Mouse (Mus musculus): ENCODE measurements around the gene Scn1b.

The Scn1b gene

DNA sequence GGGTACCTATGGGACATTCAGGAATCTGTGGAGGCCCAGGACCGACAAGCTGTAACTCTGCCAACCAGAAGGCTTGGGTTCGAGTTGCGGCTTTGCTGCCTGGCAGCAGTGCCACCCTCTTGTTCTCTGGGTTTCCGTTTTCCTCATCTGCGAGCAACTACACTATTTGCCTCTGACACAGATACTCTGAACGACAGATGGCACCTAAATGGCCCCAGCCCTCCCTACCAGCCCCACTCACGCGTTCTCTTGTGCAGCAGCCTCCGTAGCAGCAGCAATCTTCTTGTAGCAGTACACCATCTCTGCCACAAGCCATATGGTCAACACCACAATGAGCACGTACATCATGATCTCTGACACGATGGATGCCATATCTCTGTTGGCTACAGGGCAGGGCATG lies 9.3 kb downstream of the Scn1b start:
- no peak for DNase-seq (ENCODE audit: low read depth, low spot score)

DNA sequence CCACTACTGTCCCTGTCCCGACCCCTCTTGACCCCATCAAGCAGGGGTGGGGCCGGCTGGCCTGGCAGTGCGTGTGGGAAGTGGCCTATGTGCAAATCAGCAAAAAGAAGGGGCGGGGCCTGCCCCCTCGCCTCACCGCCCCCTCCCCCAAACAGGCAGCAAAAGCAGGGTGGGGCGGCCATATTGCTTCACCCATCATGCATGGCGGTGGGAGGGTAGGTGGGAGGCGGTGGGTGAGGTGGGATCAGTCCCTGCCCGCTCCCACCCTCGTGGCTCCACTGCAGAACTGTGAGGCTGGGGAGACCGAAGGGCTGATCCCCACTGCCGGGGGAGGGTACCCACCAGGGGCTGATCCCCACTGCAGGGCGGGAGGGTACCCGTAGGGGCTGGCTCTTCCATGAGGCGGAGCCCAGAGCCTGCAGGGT lies 10.1 kb downstream of the Scn1b start:
- DNase-seq (ENCODE audit: low read depth, low spot score), result no peak

DNA sequence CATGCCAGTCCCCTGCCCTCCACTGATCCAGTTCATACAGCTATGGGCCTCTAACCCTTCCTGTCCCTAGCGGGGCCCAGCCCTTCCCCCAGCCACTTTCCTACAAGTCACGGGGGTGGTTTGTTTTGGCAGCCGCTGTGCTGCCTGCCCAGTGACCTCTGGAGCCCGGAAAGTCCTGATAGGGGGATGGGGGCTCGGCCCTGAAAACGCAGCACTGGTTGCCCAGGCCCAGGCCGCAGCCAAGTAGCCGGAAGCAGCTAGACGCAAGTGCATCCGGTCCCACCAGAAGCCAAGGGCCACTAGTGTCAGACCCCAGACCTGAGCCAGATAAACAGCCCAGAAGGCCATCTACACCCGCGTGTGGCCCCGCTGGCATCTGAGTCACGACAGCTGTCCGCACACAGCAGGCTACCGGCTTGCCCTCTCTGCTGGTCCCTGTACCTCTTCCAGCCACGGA lies 11.2 kb downstream of the Scn1b start:
- no peak for DNase-seq (ENCODE audit: low read depth, low spot score)

DNA sequence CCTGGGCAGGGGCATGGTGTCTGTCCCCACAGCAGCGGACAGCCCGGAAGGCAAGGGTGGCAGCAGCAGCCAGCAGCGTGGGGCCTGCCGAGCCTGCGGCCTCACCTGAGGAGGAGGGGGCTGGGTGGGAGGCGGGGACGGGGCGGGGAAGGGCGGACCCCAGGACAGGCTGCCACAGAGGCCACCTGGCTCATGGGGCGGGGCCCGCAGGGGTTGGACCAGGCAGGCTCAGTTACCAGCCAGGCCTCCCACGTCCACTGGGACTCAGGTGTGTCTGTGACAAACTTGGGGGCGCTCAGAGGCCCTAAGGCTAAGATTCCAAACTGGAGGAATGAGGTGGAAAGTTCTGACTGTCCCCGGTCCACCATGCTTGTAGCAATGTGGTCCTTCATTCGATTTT lies 11.6 kb downstream of the Scn1b start, which contains the start of gene Hpn:
Hpn (minus strand) TSS at position 109 of the 400 bp plus-strand sequence.
- DNase-seq (ENCODE audit: low read depth, low spot score), result no peak

DNA sequence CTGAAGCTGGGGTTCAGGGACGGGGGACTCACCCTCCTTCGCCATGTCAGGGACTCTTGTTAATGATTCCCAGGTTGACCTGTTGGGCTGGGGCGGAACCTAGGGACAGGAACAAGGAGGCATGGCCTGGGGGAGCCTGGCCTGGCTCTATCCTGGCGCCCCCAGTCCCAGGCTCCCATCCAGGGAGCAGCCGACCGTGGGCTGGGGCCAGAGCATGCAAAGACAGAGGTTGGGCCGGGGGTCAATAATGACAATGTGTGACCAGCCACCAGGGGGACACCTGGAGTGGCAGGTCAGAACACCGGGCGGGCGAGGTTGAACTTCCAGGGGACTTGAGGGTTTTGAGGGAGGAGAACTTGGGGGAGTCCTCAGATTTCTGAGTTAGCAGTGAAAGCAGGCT lies 12.2 kb downstream of the Scn1b start:
- no peak for DNase-seq (ENCODE audit: low read depth, low spot score)

DNA sequence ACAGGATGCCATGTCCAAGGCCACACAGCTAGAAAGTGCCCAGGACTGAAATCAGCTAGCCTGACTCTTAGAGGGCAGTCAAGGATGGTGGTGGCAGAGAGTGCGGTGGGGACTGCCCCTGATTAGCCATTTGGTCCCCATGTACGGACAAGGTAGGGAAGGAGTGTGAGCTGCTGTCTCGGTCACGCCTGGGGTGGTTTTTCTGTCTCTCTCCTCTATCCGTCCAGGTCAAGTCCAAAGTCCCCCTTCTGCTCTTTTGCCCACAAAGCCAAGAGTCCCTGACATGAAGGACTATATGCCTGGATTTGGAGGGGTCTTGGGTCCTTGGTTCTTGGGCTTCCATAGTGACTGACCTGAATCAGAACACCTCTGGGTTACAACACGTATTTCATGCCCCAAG lies 13.0 kb downstream of the Scn1b start:
- DNase-seq (ENCODE audit: low read depth, low spot score), result no peak

DNA sequence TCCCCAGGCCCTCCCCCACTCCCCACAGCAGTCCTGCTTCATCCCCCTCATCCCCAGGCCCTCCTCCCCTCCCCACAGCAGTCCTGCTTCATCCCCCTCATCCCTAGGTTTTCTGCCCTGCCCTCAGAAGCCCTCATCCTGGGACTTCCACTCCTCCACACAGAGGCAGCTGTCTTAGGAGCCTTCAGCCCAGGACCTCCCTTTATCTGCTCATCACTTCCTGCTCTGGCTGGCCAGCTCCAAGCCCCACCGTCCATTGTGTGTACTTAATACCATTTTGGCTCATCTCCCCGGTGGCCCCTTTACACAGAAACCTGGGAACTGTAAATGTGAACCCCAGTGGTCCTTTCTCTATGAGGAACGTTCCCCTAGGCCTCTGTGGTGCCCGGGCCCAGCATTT lies 14.8 kb downstream of the Scn1b start:
- DNase-seq (ENCODE audit: low read depth, low spot score), result no peak

DNA sequence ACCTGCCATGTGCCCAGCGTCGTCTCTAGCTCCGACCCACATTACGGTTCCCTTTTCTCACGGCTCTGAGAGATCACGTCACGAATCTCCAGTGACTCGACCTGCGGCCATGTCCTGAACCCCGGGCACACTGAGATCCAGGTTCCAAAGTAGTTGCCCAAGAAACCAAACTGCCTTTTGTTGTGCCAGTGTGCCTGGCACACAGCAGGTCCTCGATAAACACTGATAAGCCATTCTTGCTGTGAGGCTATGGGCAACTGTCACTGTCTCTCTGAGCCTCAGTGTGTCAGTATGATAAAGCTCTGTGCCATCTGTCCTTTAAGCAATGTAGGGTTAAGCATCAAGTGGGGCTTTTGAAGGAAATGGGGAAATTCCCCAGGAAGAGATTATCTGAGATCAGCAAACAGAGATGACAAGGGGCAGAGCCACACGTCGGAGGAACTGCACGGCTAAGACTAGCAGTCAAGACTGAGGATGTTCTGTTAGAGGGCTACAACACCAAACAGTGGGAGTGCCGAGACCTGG lies 15.9 kb downstream of the Scn1b start:
- no peak for DNase-seq (ENCODE audit: low read depth, low spot score)

DNA sequence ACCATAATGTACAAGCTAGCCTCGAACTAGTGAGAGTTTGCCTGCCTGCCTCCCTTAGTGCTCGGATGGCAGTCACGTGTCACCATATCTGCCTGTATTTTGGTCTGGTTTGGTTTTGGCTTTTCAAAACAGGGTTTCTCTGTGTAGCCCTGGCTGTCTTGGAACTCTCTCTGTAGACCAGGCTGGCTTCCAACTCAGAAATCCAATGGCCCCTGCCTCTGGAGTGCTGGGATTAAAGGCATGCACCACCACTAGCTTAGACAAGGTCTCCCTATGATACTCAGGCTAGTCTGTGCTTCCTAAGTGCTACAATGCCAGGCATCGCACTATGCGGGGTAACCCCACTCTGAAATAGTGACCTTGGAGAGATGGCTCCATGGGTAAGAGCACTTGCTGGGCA lies 17.0 kb downstream of the Scn1b start:
- no peak for DNase-seq (ENCODE audit: low read depth, low spot score)

DNA sequence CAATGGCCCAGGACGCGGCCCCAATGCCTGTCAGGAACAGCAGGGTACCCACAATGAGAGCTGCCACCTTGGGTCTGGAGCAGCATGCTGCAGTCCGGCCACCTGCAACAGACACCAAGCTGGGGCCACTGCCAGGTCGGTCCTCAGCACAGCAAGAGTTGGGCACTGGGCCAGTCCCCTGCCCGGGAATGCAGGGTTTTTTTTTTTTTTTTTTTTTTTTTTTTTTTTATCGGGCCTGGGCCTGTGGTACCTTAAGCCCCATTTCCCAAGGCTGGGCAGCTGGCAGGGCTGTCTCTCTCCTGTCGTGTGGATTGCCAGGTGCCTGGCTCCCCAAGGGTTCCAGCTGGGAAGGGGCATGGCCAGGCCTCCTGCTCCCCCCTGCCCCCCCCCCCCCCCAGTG lies 17.7 kb downstream of the Scn1b start:
- no peak for DNase-seq (ENCODE audit: low read depth, low spot score)

DNA sequence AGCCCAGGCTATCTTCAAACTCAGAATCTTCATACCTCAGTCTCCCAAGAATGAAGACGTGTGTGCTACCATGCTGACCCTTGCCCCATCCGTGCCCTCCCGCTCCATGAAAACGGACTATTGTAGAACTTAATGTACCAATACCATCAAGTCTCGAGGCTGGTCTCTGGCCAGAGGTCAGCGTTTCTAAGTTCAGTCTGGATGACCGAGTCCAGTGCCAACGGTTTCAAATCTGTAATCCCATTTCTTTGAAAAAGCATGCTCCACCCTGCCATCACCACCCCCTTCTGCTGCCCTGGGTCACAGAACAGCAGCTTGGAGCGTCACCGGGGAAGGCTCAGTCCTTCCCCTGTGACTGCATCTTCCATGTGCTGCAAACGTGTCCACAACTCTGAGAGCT lies 19.0 kb downstream of the Scn1b start:
- no peak for DNase-seq (ENCODE audit: low read depth, low spot score)

DNA sequence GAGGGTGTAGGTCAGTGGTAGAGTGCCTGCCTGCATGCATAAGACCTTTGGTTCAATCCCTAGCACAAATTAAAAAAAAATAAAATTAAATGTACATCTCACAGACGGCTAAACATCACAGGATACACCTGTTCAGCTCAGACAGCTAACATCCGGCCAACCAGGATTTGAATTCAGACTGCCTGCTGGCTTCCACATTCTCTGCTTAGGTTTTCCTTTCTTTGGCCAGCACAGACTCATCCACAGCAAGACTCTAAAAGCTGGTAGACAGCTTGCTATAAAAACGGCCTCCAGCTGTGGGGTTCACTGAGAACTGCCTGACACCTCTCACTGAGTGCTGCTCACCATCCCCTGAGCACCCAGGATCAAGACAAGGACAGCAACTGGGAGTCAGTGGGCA lies 20.6 kb downstream of the Scn1b start:
- DNase-seq (ENCODE audit: low read depth, low spot score), result no peak

DNA sequence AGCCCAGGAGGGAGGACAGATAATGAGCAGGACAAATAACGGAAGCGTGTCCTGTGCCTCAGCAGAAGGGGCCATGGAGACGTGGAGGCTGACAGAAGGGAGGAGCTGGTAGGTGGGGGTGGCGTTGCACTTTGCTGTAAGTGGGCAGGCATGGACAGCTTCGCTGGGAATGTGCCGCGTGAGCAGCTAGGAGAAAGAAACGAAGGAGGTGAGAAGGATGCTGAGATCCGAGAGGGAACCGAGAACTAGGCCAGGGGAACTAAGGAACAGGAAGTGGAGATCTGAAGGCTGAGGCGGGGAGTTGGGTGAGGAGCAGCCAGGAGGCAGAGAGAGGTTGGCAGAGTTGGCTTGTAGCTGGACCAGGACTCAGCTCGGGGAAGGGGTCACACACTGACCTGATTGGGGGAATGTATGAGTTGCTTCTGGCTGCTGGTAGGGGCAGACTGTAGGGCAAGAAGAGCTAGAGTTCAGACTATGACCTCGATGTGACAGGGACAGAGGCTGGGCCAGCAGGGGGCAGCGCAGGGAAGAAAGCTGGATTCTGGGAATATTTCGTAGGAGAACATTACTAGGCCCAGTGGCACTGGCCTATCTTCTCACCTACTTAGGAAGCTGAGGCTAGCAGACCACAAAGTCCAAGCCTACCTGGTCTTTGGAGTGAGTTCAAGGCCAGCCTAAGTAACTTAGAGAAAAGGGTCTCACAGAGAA lies 21.6 kb downstream of the Scn1b start:
- DNase-seq (ENCODE audit: low read depth, low spot score), result no peak

DNA sequence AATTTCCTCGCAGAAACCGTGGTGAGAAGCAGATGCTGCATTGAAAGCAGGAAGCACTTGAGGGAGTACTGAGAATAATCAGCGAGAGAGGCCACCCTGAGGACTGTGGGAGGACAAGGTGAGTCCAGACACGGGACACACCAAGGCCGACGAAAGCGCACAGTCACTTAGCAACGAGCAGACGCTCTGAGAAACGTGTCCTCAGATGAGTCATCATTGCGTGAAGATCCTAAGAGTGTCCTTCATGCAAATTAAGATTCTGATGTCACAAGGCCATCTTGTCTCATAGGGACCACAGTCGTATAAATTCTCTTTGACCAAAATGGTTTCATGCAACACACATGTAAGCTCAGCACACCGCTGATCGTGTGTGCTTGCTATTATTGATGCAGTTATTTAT lies 26.0 kb downstream of the Scn1b start:
- DNase-seq (ENCODE audit: low read depth, low spot score), result no peak

DNA sequence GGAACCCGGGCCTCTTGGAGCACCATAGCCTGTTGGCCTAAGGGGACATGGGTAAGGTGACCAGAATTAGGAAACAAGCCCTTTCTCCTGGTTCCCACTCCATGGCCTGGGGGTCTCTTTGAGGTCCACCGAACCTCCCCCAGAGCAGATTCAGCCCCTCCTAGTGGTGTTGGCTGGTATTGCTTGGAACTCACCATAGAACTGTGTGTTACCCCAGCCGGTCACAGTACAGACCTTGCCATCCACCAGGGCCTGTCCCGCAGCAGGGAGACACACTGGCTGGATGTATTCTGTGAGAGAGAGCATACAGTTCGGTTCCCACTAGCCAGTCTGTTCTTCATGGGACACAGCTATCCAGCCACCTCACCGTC lies 27.2 kb downstream of the Scn1b start:
- DNase-seq (ENCODE audit: low read depth, low spot score), result no peak

DNA sequence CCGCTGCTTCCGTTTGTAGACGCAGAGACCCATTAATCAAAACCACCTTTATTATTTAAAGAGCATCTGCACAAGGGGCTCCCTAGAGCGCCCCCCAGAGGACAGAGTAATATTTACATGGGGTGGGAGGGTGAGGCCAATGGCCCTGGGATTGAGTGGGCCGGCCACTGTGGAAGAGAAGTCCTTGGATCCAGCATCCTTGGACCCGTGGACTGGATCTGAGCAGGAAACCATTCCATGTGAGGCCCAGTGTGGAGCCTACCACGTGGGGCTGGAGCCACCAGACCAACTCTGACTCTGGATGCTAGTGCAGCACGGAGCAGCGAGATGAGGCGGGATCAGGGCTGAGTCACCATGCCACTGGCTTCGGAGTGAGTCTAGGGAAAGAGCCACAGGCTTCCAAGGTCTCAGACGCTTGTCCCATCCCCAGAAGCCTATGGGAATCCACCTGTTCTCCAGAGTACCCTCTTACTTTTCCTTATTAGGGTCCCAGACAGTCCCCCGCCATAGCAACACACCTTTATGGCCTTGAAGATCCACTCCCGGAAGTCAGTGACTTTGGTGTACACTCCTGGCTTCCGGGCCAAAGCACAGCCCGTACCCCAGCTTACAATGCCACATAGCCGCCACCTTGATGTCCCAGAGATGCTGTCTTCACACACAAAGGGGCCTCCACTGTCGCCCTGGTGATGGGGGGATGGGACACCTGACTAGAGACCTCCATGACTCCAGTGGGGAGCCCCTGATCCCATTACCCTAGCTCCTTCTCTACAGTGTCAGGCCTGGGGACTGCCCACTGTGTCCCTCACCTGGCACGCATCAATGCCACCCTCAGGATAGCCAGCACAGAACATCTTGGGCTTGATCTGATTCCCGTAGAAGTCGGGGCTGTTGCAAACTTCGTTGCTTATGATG lies 27.8 kb downstream of the Scn1b start:
- DNase-seq (ENCODE audit: low read depth, low spot score), result no peak

DNA sequence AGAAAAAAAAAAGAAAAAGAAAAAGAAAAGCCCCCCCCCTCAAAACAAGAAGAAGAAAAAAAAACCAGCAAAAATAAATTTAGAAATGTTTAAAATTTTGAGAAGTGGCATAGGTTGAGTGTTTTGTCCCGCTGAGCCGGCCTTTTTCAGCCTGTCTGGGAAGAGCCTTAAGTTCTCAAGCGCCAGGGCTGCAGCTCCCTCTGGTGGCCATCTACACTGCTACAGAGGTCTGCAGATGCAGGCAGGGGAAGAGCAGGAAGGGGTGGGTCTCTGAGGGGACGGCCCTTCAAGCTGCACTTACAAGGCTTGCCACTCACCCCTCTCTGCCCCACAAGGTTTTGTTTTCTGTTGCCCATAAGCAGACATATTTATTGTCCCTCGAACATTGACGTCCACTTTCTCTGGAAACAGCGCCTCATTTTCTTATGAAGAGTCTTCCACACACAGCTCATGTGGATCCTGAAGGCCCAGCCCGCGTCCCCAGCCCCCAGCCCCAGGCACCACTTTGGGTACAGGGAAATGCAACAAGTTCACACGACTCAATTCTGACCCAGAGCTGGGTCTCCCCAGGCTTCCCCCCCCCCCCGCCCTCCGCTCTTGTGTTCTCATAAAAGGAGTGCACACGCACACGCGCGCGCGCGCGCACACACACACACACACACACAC lies 29.1 kb downstream of the Scn1b start:
- peak; percentile 56 for DNase-seq (ENCODE audit: low read depth, low spot score)

DNA sequence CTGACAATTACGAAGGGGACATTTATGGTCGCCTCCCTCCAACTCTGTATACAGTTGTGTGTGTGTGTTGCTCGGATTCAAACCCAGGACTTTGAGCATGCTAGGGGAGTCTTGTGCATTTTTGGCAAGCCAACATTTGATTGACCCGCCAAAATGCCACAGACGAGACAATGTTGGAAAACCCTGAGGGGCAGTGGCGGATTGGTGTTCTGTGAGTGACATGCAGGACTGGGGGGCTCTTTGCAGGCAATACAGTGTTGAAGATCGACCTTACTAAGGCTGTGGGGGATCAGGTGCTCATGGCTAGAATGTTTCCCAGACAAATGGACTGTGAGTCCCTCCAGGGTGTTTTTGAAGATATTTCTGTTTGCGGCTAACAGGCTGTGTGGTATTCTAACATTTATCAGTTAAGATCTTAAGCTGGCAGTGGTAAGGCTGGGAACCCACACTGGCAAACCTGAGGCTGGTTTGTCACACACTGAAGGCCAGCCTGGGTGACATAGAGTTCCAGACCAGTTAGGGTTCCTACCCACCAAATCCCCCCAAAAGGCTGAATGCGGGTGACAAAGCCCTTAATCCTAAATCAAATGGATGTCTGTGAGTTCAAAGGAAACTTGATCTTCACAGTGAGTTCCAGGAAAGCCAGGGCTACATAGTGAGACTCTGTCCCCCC lies 29.8 kb downstream of the Scn1b start:
- DNase-seq (ENCODE audit: low read depth, low spot score), result no peak

DNA sequence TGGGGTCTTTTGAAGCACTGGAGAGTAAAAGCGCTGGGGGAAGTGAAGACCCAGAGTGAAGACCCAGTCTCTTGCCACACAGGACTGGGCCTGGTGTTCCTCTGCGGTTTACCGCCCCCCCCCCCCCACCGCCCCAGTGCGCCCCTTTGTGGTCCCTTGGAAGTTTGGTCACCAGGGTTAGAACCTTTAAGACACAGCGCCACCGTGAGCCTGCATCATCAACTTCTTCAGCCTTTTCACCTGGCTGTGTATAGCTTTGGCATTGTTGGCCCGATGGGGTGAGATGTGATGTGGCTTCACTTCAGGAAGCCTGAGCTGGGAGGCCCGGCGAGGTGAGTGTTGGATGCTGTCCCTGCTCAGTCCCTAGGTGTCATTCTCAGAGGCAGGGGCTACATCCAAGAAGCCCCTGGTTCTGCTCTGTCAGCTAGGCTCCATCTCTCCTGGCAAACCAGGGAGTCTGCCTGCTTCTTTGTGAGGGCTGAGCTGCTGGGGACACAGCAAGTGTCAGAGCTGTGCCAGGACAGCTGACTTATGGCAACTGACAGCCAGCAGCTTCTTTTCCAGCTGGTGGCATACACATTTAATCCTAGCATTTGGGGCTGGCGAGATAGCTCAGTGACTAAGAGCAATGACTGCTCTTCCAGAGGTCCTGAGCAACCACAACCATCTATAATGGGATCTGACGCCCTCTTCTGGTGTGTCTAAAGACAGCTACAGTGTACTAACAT lies 31.9 kb downstream of the Scn1b start:
- DNase-seq (ENCODE audit: low read depth, low spot score), result no peak

DNA sequence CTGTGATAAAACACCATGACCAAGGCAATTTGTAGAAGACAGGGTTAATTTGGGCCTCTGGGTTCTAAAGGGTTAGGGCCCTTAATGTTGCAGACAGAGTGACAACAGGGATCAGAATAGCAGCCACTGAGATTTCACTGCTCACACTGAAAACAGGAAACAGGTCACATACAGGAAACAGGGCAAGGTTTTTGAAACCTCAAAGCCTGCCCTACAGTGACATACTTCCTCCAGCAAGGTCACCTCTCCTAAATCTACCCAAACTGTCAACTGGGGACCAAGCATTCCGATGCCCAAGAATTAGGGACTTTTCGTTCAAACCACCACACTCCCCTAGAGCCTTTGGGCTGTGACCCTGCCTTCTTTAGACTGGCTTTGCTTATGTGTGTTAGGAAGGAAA lies 37.1 kb downstream of the Scn1b start:
- no peak for DNase-seq (ENCODE audit: low read depth, low spot score)

DNA sequence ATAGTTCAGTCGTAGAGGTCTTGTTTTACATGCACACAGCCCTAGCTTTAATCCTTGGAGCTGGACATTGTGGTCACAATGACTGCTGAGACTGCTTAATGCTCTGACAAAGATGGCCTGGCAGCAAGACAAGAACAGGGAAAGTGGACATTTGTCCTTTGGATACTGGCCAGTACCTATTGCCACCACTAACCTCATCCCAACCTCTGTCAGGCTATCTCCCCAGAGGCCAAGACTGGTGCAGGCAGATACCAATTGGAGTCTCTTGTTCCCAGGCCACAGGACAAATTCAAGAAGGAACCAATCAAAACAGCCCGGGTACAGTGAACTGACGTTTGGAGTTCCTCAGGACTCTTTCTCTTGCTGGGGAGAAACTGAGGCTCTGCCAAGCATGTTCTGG lies 38.6 kb downstream of the Scn1b start:
- no peak for DNase-seq (ENCODE audit: low read depth, low spot score)

Data from retina, adult 2 months (tissue).